Mouse (Mus musculus) cerebellum, adult 2 months (tissue): ENCODE measurements around the gene Ankrd11. TPM values are rescaled to one million over a fixed set of nuclear protein-coding genes. Genes with fewer than 3 reads are reported as not detected.
A peak's percentile ranks its signal among the peaks of the same experiment; 100 is the strongest.

Experiments used
- DNase-seq, 2 experiments: peaks; one replicate each; pipeline ENCODE4 v3.0.0; 2021
- H3K27ac ChIP-seq: fragments of 200-500 bp; 2 replicates; pipeline ENCODE4 v1.5.1; 2012; ENCODE audit warnings: low read length, control low read depth, inconsistent platforms; ENCODE audit not compliant: insufficient read depth
- H3K27me3 ChIP-seq: fragments of 200-500 bp; 2 replicates; pipeline ENCODE4 v1.6.1; 2012; ENCODE audit warnings: inconsistent platforms, mild to moderate bottlenecking, low read length, moderate library complexity; ENCODE audit not compliant: control insufficient read depth, insufficient read depth
- H3K4me1 ChIP-seq: fragments of 200-500 bp; 2 replicates; pipeline ENCODE4 v1.6.1; 2011; ENCODE audit warnings: low read length; ENCODE audit not compliant: control insufficient read depth, insufficient read depth
- H3K4me3 ChIP-seq: fragments of 200-500 bp; replicated peaks from 2 replicates; pipeline ENCODE3; 2011; ENCODE audit warnings: mild to moderate bottlenecking, low read depth, low read length, control low read depth; ENCODE audit not compliant: insufficient read depth
- CTCF ChIP-seq: fragments of 200-500 bp; IDR thresholded peaks from 2 replicates; pipeline ENCODE4 v1.5.1; 2011; ENCODE audit warnings: low read depth, mild to moderate bottlenecking, control low read depth, low read length, moderate library complexity, borderline replicate concordance; ENCODE audit not compliant: insufficient read depth
- POLR2A ChIP-seq: fragments of 200-500 bp; IDR thresholded peaks from 2 replicates; pipeline ENCODE4 v1.6.1; 2011; ENCODE audit warnings: low read length, control low read depth, borderline replicate concordance; ENCODE audit not compliant: insufficient read depth
- WGBS: fragments of 180-500 bp; shearing (Covaris S2); methylation state at CpG from one replicate; pipeline ENCODE4 v1.1.7; 2018; 5-methylcytosine and 5-hydroxymethylcytosine counted together
- polyA plus RNA-seq: library from polyadenylated mRNA; depleted of rRNA; stranded (reverse); fragments of >200 nt; gene quantifications from 2 replicates; pipeline ENCODE4 v1.2.3, GENCODE M21; 2012

Ankrd11 gene
- polyA plus RNA-seq, 1 experiment, result 105 TPM

GRCm38 (mm10) chr8:123043941-123044340, 1.9 kb upstream of the Ankrd11 start:
- no peak overlapping the region for H3K27ac ChIP-seq
- no peaks in the 10 kb centered on the region for H3K27me3 ChIP-seq
- 82% methylated on average over 3 of the region's 3 CpGs for WGBS
- DNase-seq, result no peak
- no peak for TF ChIP-seq POLR2A
- no peak for TF ChIP-seq CTCF
- H3K4me3 ChIP-seq, result no peak overlapping the region
- H3K4me1 ChIP-seq, result peaks cover 12% of the 10 kb centered on the region

GRCm38 (mm10) chr8:123042974-123043625, 1.0 kb upstream of the Ankrd11 start:
- no peak for DNase-seq
- WGBS, result 13% methylated on average over 22 of the region's 22 CpGs
- TF ChIP-seq POLR2A (no peak), CTCF (no peak)
- peaks cover 12% of the 10 kb centered on the region for H3K4me1 ChIP-seq
- H3K4me3 ChIP-seq, result peak overlapping the region; percentile 77
- no peaks in the 10 kb centered on the region for H3K27me3 ChIP-seq
- H3K27ac ChIP-seq, result peak overlapping the region; percentile 72

GRCm38 (mm10) chr8:123041774-123042105, 337 bp downstream of the Ankrd11 start:
- TF ChIP-seq POLR2A (no peak), CTCF (no peak)
- peaks cover 14% of the 10 kb centered on the region for H3K4me1 ChIP-seq
- 1% methylated on average over 59 of the region's 60 CpGs for WGBS
- peak overlapping the region; percentile 96 for H3K4me3 ChIP-seq
- H3K27ac ChIP-seq, result peak overlapping the region; percentile 83
- DNase-seq, result no peak
- no peaks in the 10 kb centered on the region for H3K27me3 ChIP-seq

GRCm38 (mm10) chr8:123041008-123041773, 886 bp downstream of the Ankrd11 start:
- Histone ChIP-seq H3K4me1 (peaks cover 15% of the 10 kb centered on the region), H3K27me3 (no peaks in the 10 kb centered on the region), H3K27ac (peak overlapping the region; percentile 83), H3K4me3 (peak overlapping the region; percentile 96)
- TF ChIP-seq CTCF (no peak), POLR2A (no peak)
- peak; percentile 57 to 63 for DNase-seq
- 2% methylated on average over 68 of the region's 71 CpGs for WGBS

DNA sequence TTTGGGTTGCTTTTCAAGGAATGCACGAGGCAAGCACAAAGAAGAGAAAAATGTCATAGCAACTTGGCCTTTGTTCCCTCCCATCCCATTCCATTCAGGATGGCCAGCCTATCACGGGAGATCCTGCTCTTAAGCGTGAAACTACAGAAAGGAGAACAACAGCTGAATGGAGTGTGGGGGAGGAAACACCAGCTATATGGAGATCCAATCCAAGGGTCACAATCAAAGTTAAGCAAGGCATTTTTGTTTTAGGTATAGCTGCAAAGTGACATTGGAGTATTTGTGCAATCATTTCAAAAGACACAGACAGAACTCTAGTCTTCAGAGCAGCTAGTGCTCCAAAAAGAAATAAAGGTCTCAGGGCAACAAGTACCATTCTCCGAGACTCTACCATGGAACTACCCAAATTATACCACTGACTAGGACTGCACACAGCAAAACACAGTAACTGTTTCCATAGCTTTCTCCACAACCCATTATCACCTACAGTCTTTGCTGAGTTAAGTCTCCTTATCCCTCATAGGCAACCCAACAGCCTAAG, 1.9 kb downstream of the Ankrd11 start:
- Histone ChIP-seq H3K4me3 (peak overlapping the region; percentile 5), H3K27me3 (no peaks in the 10 kb centered on the region), H3K4me1 (peaks cover 15% of the 10 kb centered on the region), H3K27ac (no peak overlapping the region)
- no peak for DNase-seq
- TF ChIP-seq CTCF (no peak), POLR2A (no peak)
- 8% methylated on average over 4 of the region's 4 CpGs for WGBS

DNA sequence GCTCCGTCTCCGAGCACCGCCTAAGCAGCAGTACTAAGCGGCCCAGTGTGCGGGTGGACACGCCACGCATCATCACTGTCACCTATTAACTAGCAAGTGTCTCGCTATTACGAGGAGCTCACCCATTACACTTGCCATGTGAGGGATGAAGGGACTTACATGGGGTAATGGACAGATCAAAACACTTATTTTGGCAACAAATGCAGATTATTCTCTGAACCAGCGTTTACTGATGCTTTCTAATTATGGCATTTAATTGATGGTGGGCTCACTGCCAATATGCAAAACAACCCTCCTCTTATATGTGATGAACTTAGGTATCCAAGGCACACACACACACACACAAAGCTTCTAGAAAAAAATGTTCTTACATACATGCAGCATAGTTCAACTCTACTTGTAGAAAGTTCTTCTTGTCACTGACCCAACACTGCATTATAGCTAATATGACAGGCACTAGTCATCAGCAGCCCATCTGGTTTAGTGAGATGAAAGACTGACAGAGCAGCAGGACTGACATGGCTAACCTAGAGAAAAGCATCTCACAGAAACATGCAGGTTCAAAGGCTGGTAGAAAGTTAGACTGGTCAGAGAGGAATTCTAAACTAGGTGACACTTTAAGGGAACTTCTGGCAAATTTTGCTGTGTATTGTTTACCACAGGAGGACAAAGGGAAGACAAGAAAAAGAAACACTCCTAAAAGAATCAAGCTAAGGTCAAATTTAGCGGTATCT, 2.5 kb downstream of the Ankrd11 start:
- Histone ChIP-seq H3K27ac (no peak overlapping the region), H3K4me3 (peak overlapping the region; percentile 5), H3K4me1 (peaks cover 15% of the 10 kb centered on the region), H3K27me3 (no peaks in the 10 kb centered on the region)
- DNase-seq, result no peak
- 11% methylated on average over 11 of the region's 11 CpGs for WGBS
- TF ChIP-seq CTCF (no peak), POLR2A (no peak)

DNA sequence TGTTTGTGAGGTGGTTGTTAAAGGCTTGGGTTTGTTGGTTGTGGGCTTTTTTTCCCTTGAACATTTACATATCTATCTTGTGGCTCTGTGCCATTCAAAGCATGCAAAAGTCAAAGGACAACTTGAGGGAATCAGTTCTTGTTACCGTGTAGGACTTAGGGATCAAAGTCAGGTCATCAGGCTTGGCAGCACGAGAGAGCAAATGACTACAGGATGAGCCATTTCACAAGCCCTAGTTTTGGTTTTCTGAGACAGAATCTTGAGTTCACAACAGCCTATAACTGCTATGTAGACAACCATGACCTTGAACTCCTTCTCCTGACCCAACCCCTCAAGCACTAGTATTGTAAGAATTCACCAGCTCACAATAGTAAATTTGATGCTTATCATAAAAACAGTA, 3.7 kb downstream of the Ankrd11 start:
- no peak overlapping the region for H3K27ac ChIP-seq
- TF ChIP-seq POLR2A (no peak), CTCF (no peak)
- WGBS, result 20% methylated on average over 2 of the region's 2 CpGs
- H3K27me3 ChIP-seq, result no peaks in the 10 kb centered on the region
- no peak overlapping the region for H3K4me3 ChIP-seq
- peaks cover 15% of the 10 kb centered on the region for H3K4me1 ChIP-seq
- no peak for DNase-seq
